Mouse (Mus musculus): ENCODE measurements around the gene Herc3.
"Not testable (repeated sequence)": the region's sequence is repeated elsewhere in the genome, so short reads cannot be mapped to it uniquely, and the experiment has no call there.

Herc3 gene

DNA sequence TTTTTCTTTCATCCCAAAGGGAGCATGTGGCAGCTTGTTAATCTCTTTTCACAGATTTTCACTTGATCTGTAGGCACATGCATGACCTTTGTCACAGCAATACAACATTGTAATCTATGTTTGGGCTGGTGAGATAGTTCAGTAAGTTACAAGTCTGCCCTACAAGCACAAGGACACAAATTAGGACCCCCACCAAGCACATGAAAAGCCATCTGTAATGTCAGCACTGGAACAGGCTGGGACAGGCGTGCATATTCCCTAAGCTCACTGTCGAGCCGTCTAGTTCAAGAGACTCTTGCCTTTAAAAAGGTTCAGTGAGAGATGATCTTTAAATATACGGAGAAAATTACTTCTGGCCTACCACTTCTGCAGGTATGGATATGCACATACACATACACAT is 28.3 kb downstream of the Herc3 start:
- DNase-seq (ENCODE audit: low read depth, low spot score): no peak

DNA sequence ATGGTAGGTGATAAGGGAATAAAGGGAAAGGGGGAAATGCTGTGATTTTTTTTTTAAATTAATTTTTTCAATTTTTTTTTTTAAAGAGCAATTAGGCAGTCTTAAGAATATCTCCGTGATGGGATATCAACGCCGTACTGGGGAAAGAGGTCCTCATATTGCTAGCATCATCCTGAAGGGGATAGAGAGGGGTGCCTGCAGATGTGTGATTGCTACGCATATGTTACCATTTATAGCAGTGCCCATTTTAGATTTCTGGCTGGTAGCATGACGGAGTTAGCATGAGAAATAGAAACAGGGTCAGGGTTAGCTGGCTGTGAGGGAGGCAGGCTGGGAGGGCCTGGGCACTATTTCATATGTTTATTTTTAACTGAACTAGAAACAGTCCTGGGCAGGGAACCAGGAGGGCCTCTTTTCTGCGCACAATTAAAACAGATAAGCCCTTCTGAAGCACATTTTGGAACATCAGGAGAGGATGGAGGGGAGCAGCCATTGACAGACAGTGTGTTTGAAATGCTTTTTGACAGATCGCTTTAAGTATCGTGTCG is 31.3 kb downstream of the Herc3 start:
- no peak for DNase-seq (ENCODE audit: low read depth, low spot score)

GRCm38 (mm10) chr6:58863631-58864235 is 32.5 kb downstream of the Herc3 start:
- no peak for DNase-seq (ENCODE audit: low read depth, low spot score)

- not testable (repeated sequence) for DNase-seq (ENCODE audit: low read depth, low spot score)
These were observed 36.6 kb downstream of the Herc3 start for GRCm38 (mm10) chr6:58867858-58868257.

DNA sequence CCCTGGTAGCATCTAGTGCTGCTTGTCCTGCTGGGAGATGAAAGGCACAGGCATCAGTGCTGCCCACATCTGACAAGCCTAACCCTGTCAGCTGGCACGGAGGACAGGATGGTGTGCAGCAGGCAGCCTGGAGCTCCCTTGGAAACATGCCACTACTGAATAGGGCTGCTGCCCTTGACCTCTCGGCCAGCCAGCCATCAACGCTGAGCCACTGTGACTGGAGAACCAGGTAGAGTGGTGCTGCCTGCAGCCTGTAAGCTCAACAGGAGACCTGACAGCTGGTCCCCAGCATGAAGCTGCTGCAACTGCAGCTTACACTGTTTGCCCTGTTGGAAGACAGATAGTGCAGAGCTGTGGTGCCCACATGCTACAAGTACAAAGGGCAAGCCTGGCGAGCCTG is 48.3 kb downstream of the Herc3 start:
- DNase-seq (ENCODE audit: low read depth, low spot score): no peak

DNA sequence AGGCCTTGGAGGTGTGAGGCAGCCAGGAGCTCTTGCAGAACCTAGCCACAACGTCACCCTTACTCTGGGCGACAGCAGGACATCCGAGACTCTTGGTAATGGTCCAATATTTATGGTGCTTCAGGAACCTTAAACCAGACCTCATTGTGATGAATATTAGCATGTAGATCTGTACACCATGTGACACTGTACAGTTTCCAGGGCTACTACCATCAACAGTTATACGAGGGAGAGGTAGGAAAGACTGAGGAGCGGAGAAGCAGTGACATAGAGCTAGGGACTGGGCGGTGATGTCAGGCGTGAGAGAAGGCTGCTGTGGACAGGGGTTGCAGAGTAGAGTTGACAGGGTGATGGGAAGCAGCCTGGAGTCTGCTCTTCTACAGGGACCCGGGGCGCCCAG is 48.7 kb downstream of the Herc3 start:
- DNase-seq (ENCODE audit: low read depth, low spot score): no peak

GRCm38 (mm10) chr6:58880861-58881260 is 49.6 kb downstream of the Herc3 start:
- DNase-seq (ENCODE audit: low read depth, low spot score): no peak

GRCm38 (mm10) chr6:58881363-58881762 is 50.1 kb downstream of the Herc3 start:
- DNase-seq (ENCODE audit: low read depth, low spot score): no peak

DNA sequence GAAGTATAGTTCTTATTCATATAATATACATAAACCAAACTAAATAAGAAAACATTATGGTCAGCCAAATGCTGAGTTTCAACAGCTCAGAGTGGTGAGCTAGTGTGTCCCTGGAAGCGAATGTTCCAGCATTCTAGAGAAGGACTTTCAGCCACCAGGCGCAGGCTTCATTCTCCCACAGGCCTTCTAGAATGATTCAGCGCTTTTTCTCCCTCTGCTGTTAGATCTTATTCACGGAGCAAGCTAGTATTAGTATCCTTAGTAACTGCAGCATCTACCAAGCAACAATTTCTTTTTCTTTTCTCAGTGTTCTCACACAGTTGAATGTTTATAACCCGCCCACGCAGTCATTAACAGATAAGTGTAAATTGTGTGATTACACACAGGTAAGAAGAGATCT is 51.0 kb downstream of the Herc3 start:
- DNase-seq (ENCODE audit: low read depth, low spot score): no peak

DNA sequence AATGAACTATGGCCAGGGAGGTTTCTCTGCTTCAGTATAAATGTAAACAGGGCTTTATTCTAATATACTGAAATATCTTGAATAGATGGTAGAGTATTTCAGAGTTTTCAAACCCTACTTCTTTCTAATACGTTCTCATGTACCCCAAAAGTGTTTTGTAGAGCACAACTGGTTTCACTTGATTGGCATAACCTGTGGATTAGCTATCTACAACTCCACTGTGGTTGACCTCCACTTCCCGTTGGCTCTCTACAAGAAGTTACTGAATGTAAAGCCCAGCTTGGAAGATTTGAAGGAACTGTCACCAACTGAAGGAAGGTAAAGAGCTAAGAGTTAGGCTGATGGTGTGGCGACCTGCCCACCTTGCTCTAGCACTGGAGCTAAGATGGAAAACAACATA is 58.7 kb downstream of the Herc3 start:
- no peak for DNase-seq (ENCODE audit: low read depth, low spot score)

GRCm38 (mm10) chr6:58893307-58893706 is 62.0 kb downstream of the Herc3 start:
- no peak for DNase-seq (ENCODE audit: low read depth, low spot score)

DNA sequence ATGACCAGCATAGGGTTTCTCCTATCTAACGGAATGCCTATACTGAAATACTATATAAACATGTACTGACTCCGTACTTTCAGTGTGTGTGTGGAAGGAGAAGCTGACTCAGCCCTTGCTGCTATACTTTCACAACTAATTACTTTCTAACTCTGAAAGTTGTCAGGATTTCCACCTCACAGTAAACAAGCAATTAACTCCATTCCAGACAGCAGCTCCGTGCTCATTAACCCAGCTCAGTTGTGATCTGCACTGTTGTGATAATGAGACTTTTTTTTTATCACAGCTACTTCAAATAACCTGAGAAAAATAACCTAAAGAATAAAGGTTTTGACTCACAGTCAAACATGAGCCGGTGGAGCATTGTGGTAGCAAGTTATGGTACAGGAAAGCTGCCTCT is 63.7 kb downstream of the Herc3 start:
- DNase-seq (ENCODE audit: low read depth, low spot score): no peak

GRCm38 (mm10) chr6:58896648-58897047 is 65.4 kb downstream of the Herc3 start:
- no peak for DNase-seq (ENCODE audit: low read depth, low spot score)

GRCm38 (mm10) chr6:58899076-58899475 is 67.8 kb downstream of the Herc3 start:
- DNase-seq (ENCODE audit: low read depth, low spot score): no peak

DNA sequence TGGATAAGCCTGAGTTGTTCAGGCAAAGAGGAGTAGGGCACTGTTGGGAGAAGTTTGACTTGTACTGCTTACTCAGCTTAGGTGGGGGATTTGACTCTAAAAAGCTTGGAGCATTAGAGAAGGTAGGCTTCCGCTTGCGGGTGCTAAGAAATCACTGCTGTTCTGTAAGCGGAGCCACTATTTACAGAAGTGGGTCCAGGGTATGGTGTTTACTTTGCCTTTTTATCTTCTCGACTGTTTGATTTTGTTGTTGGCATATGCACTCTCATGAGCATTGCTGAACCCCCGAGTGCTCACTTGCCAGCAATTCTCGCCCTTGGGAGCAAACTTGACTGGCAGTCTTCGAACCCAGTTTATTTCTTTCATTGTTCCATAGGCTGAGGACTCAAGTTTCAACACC is 69.3 kb downstream of the Herc3 start:
- DNase-seq (ENCODE audit: low read depth, low spot score): no peak

DNA sequence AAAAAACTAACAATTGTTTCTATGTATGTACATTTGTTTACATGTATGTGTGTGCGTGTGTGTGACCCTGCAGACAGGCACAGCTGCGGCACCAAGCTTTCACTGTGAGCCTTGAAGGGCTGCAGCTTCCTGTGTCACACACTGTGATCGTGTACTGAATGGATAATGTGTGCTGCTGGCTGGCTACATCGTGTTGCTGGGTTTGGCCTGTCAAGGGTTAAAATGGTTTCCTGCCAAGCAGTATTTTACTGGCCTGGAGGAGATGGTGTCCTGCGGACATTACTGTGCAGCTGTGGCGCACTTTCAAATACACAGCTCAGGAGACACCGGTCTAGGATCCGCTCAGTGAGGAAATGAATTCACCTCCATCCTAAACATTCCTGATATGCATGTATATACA is 71.9 kb downstream of the Herc3 start:
- DNase-seq (ENCODE audit: low read depth, low spot score): peak; percentile 57

- DNase-seq (ENCODE audit: low read depth, low spot score): peak; percentile 30
These were observed 73.3 kb downstream of the Herc3 start for GRCm38 (mm10) chr6:58904551-58904950.

DNA sequence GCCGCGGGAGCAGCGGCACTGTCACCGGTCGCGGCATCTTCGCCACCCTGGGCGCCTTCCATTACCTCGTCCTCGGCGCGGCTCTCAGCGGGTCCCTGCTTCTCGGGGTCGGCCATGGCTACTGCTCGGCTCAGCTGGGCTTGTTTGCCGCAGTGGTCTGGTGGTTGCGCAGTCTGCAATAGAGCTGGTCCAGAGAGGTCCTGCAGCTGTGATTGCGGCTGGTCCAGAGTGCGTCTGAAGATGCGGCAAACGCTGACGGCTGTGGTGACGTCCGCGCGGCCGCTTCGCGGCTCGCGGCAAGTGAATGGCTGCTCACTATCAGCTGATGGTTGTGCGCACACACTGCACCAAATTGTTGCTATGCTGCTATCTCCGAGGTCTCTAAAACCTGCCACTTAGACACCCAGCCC is 75.6 kb downstream of the Herc3 start, which contains the start of gene Nap1l5:
Gene Nap1l5 (minus strand): TSS at position 225 of the 410 bp plus-strand sequence.
- DNase-seq (ENCODE audit: low read depth, low spot score): peak; percentile 52

DNA sequence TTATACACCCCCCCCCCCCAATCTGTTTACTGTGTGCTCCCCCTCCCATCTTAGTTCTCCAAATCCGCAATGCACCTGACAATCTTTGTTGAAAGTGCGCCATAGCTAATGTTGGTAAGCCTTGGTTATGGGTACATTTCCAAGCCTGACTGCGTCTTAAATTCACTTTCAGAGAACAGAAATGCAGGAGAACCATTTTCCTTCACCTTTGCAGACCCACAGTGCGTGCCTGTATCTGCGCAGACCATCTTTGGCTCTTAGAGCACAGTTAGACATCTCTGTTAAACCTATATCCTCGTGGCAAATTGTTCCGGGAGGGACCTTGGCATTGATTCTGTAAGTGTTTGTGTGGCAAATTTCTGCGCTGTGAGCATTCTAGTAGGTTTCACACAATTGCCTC is 76.1 kb downstream of the Herc3 start:
- DNase-seq (ENCODE audit: low read depth, low spot score): no peak

DNA sequence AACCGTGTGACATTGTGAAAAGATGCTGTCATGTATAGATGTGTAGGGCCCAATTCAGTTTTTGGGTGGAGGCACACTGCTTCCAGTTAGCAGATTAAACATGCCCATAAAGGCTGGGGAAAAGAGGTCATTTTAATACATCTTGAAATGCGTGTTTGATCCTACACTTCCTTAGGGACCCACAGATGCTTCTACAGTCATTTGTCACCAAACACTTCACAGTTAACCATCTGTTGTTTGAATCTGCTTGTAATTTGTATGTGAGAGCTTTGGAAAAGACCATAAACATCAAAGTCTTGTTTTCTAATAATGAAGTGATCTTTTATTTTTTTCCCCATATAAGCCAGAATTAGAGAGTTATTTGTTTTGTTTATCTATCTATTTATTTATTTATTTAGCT is 76.5 kb downstream of the Herc3 start:
- DNase-seq (ENCODE audit: low read depth, low spot score): no peak

- no peak for DNase-seq (ENCODE audit: low read depth, low spot score)
These were observed 81.6 kb downstream of the Herc3 start for GRCm38 (mm10) chr6:58912842-58913241.

- DNase-seq (ENCODE audit: low read depth, low spot score): no peak
These were observed 82.3 kb downstream of the Herc3 start for GRCm38 (mm10) chr6:58913551-58913950.

GRCm38 (mm10) chr6:58913971-58914370 is 82.7 kb downstream of the Herc3 start:
- no peak for DNase-seq (ENCODE audit: low read depth, low spot score)

DNA sequence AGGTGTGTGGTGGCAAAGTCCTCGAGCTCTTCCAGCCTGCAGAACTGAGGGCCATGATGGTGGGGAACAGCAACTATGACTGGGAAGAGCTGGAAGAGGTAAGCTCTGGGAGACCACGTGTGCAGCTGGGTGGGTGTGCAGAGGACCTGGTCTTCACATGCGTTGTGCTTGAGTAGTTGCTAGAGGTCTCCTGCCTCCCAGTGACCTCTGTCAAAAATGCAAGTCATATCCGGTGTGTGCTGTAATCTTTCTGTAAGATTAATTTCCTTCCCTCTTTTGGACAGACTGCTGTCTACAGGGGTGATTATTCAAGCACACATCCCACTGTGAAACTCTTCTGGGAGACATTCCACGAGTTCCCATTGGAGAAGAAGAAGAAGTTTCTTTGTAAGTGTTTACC is 85.2 kb downstream of the Herc3 start:
- DNase-seq (ENCODE audit: low read depth, low spot score): no peak
